In genomic region chr14:54592319-54592934, GRCm38 (mm10) we compare ENCODE assay signal across 8 mouse cellular contexts. TPM values are rescaled to one million over a fixed set of nuclear protein-coding genes. Genes with fewer than 3 reads are reported as not detected.
DNase-seq lines count a peak whose midpoint lies in the region; ATAC-seq and TF ChIP-seq lines count a peak whose summit lies in the region.

No protein-coding gene starts in this region.

- peak; percentile 88 for ATAC-seq in common myeloid progenitor, adult 5-6 weeks (replicated peaks; ENCODE audit: low read depth, poor library complexity, severe bottlenecking)
- no peak for ATAC-seq in hindbrain, embryonic 14.5 days (ENCODE audit: low FRiP score)
- ATAC-seq in liver, embryonic 11.5 days (replicated peaks; ENCODE audit: low FRiP score) = peak; percentile 49; the same call in 1 of the 2 replicates
- no peak for ATAC-seq in stomach, postnatal 0 days (ENCODE audit: low FRiP score, low TSS enrichment)

- no peak overlapping the region for H3K4me2 ChIP-seq in hindbrain, embryonic 14.5 days (replicated peaks)
- no peak overlapping the region for H3K4me2 ChIP-seq in liver, embryonic 11.5 days
- H3K4me2 ChIP-seq in stomach, postnatal 0 days (replicated peaks; ENCODE audit: low read depth) = no peak overlapping the region

- TF ChIP-seq EP300 in stomach, postnatal 0 days (optimal IDR thresholded peaks at IDR 0.05) = no peak

- H3K27ac ChIP-seq in hindbrain, embryonic 14.5 days = 0 out of 2 replicates have a peak overlapping the region, but pooled peaks have one; percentile 5
- 0 out of 2 replicates have a peak overlapping the region, but pooled peaks have one; percentile 16 for H3K27ac ChIP-seq in liver, embryonic 11.5 days (ENCODE audit: low read depth, low read length)
- peak overlapping the region; percentile 53 for H3K27ac ChIP-seq in stomach, postnatal 0 days (replicated peaks)

- no peaks in the 10 kb centered on the region for H3K4me1 ChIP-seq in hindbrain, embryonic 14.5 days (replicated peaks; ENCODE audit: control insufficient read depth, insufficient read depth, low read length)
- peaks cover 3% of the 10 kb centered on the region; the same call in 1 of the 2 replicates for H3K4me1 ChIP-seq in liver, embryonic 11.5 days (replicated peaks; ENCODE audit: control insufficient read depth, insufficient read depth, low read length)
- no peaks in the 10 kb centered on the region for H3K4me1 ChIP-seq in stomach, postnatal 0 days (replicated peaks; ENCODE audit: control insufficient read depth, insufficient read depth)

- peaks cover 3% of the 10 kb centered on the region; the same call in 1 of the 2 replicates for H3K36me3 ChIP-seq in hindbrain, embryonic 14.5 days (replicated peaks; ENCODE audit: control insufficient read depth, insufficient read depth)
- no peaks in the 10 kb centered on the region for H3K36me3 ChIP-seq in liver, embryonic 11.5 days (ENCODE audit: control insufficient read depth, insufficient read depth, low read length)
- H3K36me3 ChIP-seq in stomach, postnatal 0 days (ENCODE audit: control insufficient read depth, insufficient read depth, low read length) = 0 out of 2 replicates have a peak, but pooled peaks cover 8% of the 10 kb centered on the region

- WGBS in hindbrain, embryonic 14.5 days = 61% methylated on average over 10 of the region's 10 CpGs
- 43% methylated on average over 10 of the region's 10 CpGs for WGBS in liver, embryonic 11.5 days
- 40% methylated on average over 10 of the region's 10 CpGs for WGBS in stomach, postnatal 0 days

- H3K27me3 ChIP-seq in hindbrain, embryonic 14.5 days (ENCODE audit: control insufficient read depth, insufficient read depth, low read length) = no peaks in the 10 kb centered on the region
- no peaks in the 10 kb centered on the region for H3K27me3 ChIP-seq in liver, embryonic 11.5 days (replicated peaks; ENCODE audit: control insufficient read depth, insufficient read depth, low read length)
- no peaks in the 10 kb centered on the region for H3K27me3 ChIP-seq in stomach, postnatal 0 days (ENCODE audit: control insufficient read depth, insufficient read depth, low read length)

- H3K9me3 ChIP-seq in hindbrain, embryonic 14.5 days (ENCODE audit: control insufficient read depth, low read length) = no peaks in the 10 kb centered on the region
- H3K9me3 ChIP-seq in liver, embryonic 11.5 days (ENCODE audit: control insufficient read depth, low read length) = no peaks in the 10 kb centered on the region
- no peaks in the 10 kb centered on the region for H3K9me3 ChIP-seq in stomach, postnatal 0 days (ENCODE audit: control insufficient read depth, low read length)

- no peak overlapping the region for H3K9ac ChIP-seq in hindbrain, embryonic 14.5 days
- H3K9ac ChIP-seq in liver, embryonic 11.5 days (ENCODE audit: low read depth, low read length) = no peak overlapping the region
- H3K9ac ChIP-seq in stomach, postnatal 0 days (ENCODE audit: low read length) = no peak overlapping the region

- no peak overlapping the region for H3K4me3 ChIP-seq in hindbrain, embryonic 14.5 days (replicated peaks; ENCODE audit: low read length)
- no peak overlapping the region for H3K4me3 ChIP-seq in liver, embryonic 11.5 days (ENCODE audit: low read depth, low read length)
- H3K4me3 ChIP-seq in stomach, postnatal 0 days (ENCODE audit: low read depth, low read length) = no peak overlapping the region

- peak; percentile 96 for DNase-seq in heart, adult 11 months
- DNase-seq in heart, adult 8-10 months (ENCODE audit: low spot score) = no peak
- no peak for DNase-seq in hindbrain, embryonic 14.5 days (ENCODE audit: low spot score)
- DNase-seq in liver, embryonic 11.5 days (ENCODE audit: low spot score) = no peak
- DNase-seq in stomach, postnatal 0 days (ENCODE audit: low spot score) = no peak
- DNase-seq in gastrocnemius, postnatal 4 days (ENCODE audit: low spot score in 2 of 2) = no peak
- DNase-seq in urinary bladder, postnatal 36 days (ENCODE audit: low spot score in 2 of 2) = no peak

- no peak for TF ChIP-seq CTCF in stomach, postnatal 0 days (IDR thresholded peaks at IDR 0.05; ENCODE audit: low read depth)

RNA-seq across cellular contexts. Expression of gene 4931414P19Rik, which starts 13.4 kb away (rescaled TPM):
- total RNA-seq in heart, adult 8-10 months (2022) = 1 to 10 TPM; 2.7 to 5.8 (median 4.7) TPM
- 5.3 TPM in 2 replicates for total RNA-seq in common myeloid progenitor, adult 5-6 weeks (2017)
- polyA plus RNA-seq in hindbrain, embryonic 14.5 days (2014; fragmentation: Nextera tagmentation; extraction: Ambion mirVana) = 3.1 and 3.7 TPM in 2 replicates
- polyA plus RNA-seq in liver, embryonic 11.5 days (2014; fragmentation: Nextera tagmentation; extraction: Ambion mirVana) = 5.6 and 5.8 TPM in 2 replicates
- 2.4 and 3.0 TPM in 2 replicates for polyA plus RNA-seq in stomach, postnatal 0 days (2015; fragmentation: Nextera tagmentation; extraction: Ambion mirVana)
- 1 to 10 TPM; 4.3 to 6.8 TPM for total RNA-seq in gastrocnemius, postnatal 4 days (2021)

RNA-seq across cellular contexts. Expression of gene Ajuba, which starts 15.1 kb away (rescaled TPM):
- total RNA-seq in heart, adult 8-10 months (2022) = 1 to 10 TPM; 4.6 to 5.2 (median 4.7) TPM
- 1.3 and 1.9 TPM in 2 replicates for total RNA-seq in common myeloid progenitor, adult 5-6 weeks (2017)
- 3.2 and 5.0 TPM in 2 replicates for polyA plus RNA-seq in hindbrain, embryonic 14.5 days (2014; fragmentation: Nextera tagmentation; extraction: Ambion mirVana)
- 15.0 and 17.8 TPM in 2 replicates for polyA plus RNA-seq in liver, embryonic 11.5 days (2014; fragmentation: Nextera tagmentation; extraction: Ambion mirVana)
- polyA plus RNA-seq in stomach, postnatal 0 days (2015; fragmentation: Nextera tagmentation; extraction: Ambion mirVana) = 18.9 and 26.4 TPM in 2 replicates
- 10 to 100 TPM; 14.6 to 15.8 TPM for total RNA-seq in gastrocnemius, postnatal 4 days (2021)

RNA-seq across cellular contexts. Expression of gene Psmb5, which starts 25.4 kb away (rescaled TPM):
- total RNA-seq in heart, adult 8-10 months (2022) = 100 to 1,000 TPM; 177 to 185 (median 182) TPM
- 56.3 and 58.6 TPM in 2 replicates for total RNA-seq in common myeloid progenitor, adult 5-6 weeks (2017)
- 422 and 425 TPM in 2 replicates for polyA plus RNA-seq in hindbrain, embryonic 14.5 days (2014; fragmentation: Nextera tagmentation; extraction: Ambion mirVana)
- polyA plus RNA-seq in liver, embryonic 11.5 days (2014; fragmentation: Nextera tagmentation; extraction: Ambion mirVana) = 411 and 417 TPM in 2 replicates
- polyA plus RNA-seq in stomach, postnatal 0 days (2015; fragmentation: Nextera tagmentation; extraction: Ambion mirVana) = 279 and 291 TPM in 2 replicates
- total RNA-seq in gastrocnemius, postnatal 4 days (2021) = 100 to 1,000 TPM; 173 to 176 TPM

RNA-seq across cellular contexts. Expression of gene Psmb11, which starts 28.8 kb away (rescaled TPM):
- total RNA-seq in heart, adult 8-10 months (2022) = not detected
- not detected in 2 replicates for total RNA-seq in common myeloid progenitor, adult 5-6 weeks (2017)
- polyA plus RNA-seq in hindbrain, embryonic 14.5 days (2014; fragmentation: Nextera tagmentation; extraction: Ambion mirVana) = 0.16 TPM in 1 of 2 replicates, not detected in the other
- not detected in 2 replicates for polyA plus RNA-seq in liver, embryonic 11.5 days (2014; fragmentation: Nextera tagmentation; extraction: Ambion mirVana)
- 0.02 TPM in 1 of 2 replicates, not detected in the other for polyA plus RNA-seq in stomach, postnatal 0 days (2015; fragmentation: Nextera tagmentation; extraction: Ambion mirVana)
- total RNA-seq in gastrocnemius, postnatal 4 days (2021) = not detected

RNA-seq across cellular contexts. Expression of gene Haus4, which starts 38.0 kb away (rescaled TPM):
- total RNA-seq in heart, adult 8-10 months (2022) = 1 to 10 TPM; 3.5 to 6.1 (median 4.1) TPM
- 74.5 and 85.9 TPM in 2 replicates for total RNA-seq in common myeloid progenitor, adult 5-6 weeks (2017)
- 15.3 and 15.7 TPM in 2 replicates for polyA plus RNA-seq in hindbrain, embryonic 14.5 days (2014; fragmentation: Nextera tagmentation; extraction: Ambion mirVana)
- 71.6 and 76.4 TPM in 2 replicates for polyA plus RNA-seq in liver, embryonic 11.5 days (2014; fragmentation: Nextera tagmentation; extraction: Ambion mirVana)
- 23.7 and 24.1 TPM in 2 replicates for polyA plus RNA-seq in stomach, postnatal 0 days (2015; fragmentation: Nextera tagmentation; extraction: Ambion mirVana)
- total RNA-seq in gastrocnemius, postnatal 4 days (2021) = 10 to 100 TPM; 18.1 to 21.2 TPM

Comparison
In these comparisons a context has a peak if more than half of its experiments do, and no peak if none do; other contexts are left out.
1. ATAC-seq: peak in common myeloid progenitor, adult 5-6 weeks (single experiment) and liver, embryonic 11.5 days (single experiment); none in hindbrain, embryonic 14.5 days (single experiment) and stomach, postnatal 0 days (single experiment).
2. Peak in every context shown above with its lines, with median percentiles within 50 percentile points of each other: H3K27ac ChIP-seq.